Mouse (Mus musculus) small intestine, adult 2 months (tissue): ENCODE data around the gene Zbed6.

Experiments
- CTCF ChIP-seq: fragments of 200-500 bp; IDR thresholded peaks from 2 replicates; pipeline ENCODE4 v1.5.1; 2012; ENCODE audit warnings: low read depth, mild to moderate bottlenecking, control low read depth, inconsistent platforms, low read length, moderate library complexity, mixed read lengths; ENCODE audit not compliant: insufficient replicate concordance, insufficient read length; ENCODE audit errors: extremely low read depth
- POLR2A ChIP-seq: fragments of 200-500 bp; IDR thresholded peaks from 2 replicates; pipeline ENCODE4 v1.6.1; 2012; ENCODE audit warnings: low read depth, mild to moderate bottlenecking, control low read depth, inconsistent platforms, low read length, moderate library complexity

- TF ChIP-seq CTCF: no peak
- TF ChIP-seq POLR2A: no peak
These were observed 1.8 kb downstream of the Zbed6 start for GRCm38 (mm10) chr1:133658878-133659277.
